Mouse (Mus musculus) CH12.LX (cell line): ENCODE data around the gene Nme3.

Experiments
- BHLHE40 ChIP-seq: IDR thresholded peaks from 2 replicates; pipeline ENCODE4 v1.6.1; 2011; ENCODE audit warnings: mild to moderate bottlenecking, low read depth, low read length, improper control_type of control experiment
- CTCF ChIP-seq, 2 experiments: IDR thresholded peaks in 1 of 2; conservative IDR thresholded peaks in 1 of 2; 2 replicates each; pipeline ENCODE4 v1.5.1; 2011 to 2012; ENCODE audit warnings: low read depth in 2 of 2, low read length in 2 of 2, improper control_type of control experiment in 1 of 2, inconsistent platforms in 1 of 2, mild to moderate bottlenecking in 1 of 2, moderate library complexity in 1 of 2
- EP300 ChIP-seq: IDR thresholded peaks from 2 replicates; pipeline ENCODE4 v1.6.1; 2011; ENCODE audit warnings: low read length, improper control_type of control experiment
- HCFC1 ChIP-seq: IDR thresholded peaks from 2 replicates; pipeline ENCODE4 v1.6.1; 2012; ENCODE audit warnings: low read depth, mild to moderate bottlenecking, inconsistent platforms, low read length, improper control_type of control experiment
- JUN ChIP-seq: IDR thresholded peaks from 2 replicates; pipeline ENCODE4 v1.6.1; 2011; ENCODE audit warnings: low read depth, mild to moderate bottlenecking, low read length, improper control_type of control experiment, moderate library complexity; ENCODE audit not compliant: insufficient read depth
- MAX ChIP-seq: IDR thresholded peaks from 2 replicates; pipeline ENCODE4 v1.6.1; 2011; ENCODE audit warnings: low read length, improper control_type of control experiment
- MEF2A ChIP-seq: IDR thresholded peaks from 2 replicates; pipeline ENCODE4 v1.6.1; 2014; ENCODE audit warnings: low read depth, mild to moderate bottlenecking, inconsistent platforms, low read length, improper control_type of control experiment, borderline replicate concordance
- MYC ChIP-seq: IDR thresholded peaks from 2 replicates; pipeline ENCODE4 v1.6.1; 2011; ENCODE audit warnings: low read depth, mild to moderate bottlenecking, improper control_type of control experiment, low read length
- NELFE ChIP-seq: IDR thresholded peaks from 2 replicates; pipeline ENCODE4 v1.6.1; 2011; ENCODE audit warnings: low read depth, low read length, improper control_type of control experiment
- POLR2A ChIP-seq: IDR thresholded peaks from 2 replicates; pipeline ENCODE4 v1.6.1; 2011; ENCODE audit warnings: low read depth, mild to moderate bottlenecking, improper control_type of control experiment, low read length
- POLR2AphosphoS2 ChIP-seq: IDR thresholded peaks from 2 replicates; pipeline ENCODE4 v1.6.1; 2011; ENCODE audit warnings: low read depth, low read length, improper control_type of control experiment
- RAD21 ChIP-seq: IDR thresholded peaks from 2 replicates; pipeline ENCODE4 v1.6.1; 2011; ENCODE audit warnings: low read depth, mild to moderate bottlenecking, low read length, improper control_type of control experiment, moderate library complexity
- RCOR1 ChIP-seq: conservative IDR thresholded peaks from 2 replicates; pipeline ENCODE4 v1.6.1; 2012; ENCODE audit warnings: low read depth, mild to moderate bottlenecking, inconsistent platforms, low read length, improper control_type of control experiment
- USF1 ChIP-seq: IDR thresholded peaks from 2 replicates; pipeline ENCODE4 v1.6.1; 2014; ENCODE audit warnings: low read depth, mild to moderate bottlenecking, inconsistent platforms, low read length, improper control_type of control experiment

DNA sequence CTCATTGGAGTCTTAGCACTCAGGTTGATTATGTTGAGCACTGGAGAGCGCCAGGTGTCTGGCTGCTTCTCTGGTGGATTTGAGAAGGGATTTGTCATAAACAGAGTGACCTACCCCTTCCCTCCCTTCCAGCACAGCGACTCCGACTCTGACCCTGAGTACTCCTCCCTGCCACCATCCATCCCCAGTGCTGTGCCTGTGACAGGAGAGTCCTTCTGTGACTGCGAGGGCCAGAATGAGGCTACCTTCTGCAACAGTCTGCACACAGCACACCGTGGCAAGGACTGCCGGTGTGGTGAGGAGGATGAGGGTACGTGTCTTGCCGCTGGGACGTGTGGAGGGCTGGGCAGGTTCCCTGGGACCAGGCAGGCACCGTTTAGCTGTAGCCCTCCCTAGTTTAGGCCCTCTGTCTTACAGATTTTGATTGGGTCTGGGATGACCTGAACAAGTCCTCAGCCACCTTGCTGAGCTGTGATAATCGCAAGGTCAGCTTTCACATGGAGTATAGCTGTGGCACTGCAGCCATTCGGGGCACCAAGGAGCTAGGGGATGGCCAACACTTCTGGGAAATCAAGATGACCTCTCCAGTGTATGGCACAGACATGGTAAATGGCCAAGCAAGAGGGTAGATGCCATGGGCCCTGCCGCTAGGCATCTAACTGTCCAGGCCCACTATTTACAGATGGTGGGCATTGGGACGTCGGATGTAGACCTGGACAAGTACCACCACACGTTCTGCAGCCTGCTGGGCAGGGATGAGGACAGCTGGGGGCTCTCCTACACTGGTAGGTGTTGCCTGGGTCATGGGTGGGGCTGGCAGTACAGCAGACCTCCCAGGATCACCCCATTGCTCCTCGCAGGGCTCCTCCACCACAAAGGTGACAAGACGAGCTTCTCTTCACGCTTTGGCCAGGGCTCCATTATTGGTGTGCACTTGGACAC lies 5.9 kb upstream of the Nme3 start:
- TF ChIP-seq MAX: no peak
- TF ChIP-seq EP300: no peak
- no peak for TF ChIP-seq USF1
- no peak; the same call in 1 of the 2 replicates for TF ChIP-seq POLR2A
- TF ChIP-seq JUN: no peak
- TF ChIP-seq HCFC1: no peak
- TF ChIP-seq CTCF (conservative IDR thresholded peaks at IDR 0.05 in 1 of 2, IDR thresholded peaks at IDR 0.05 in 1 of 2; ENCODE audit: low read depth in 2 of 2, low read length in 2 of 2): no peak
- no peak for TF ChIP-seq MYC
- no peak for TF ChIP-seq RCOR1
- no peak for TF ChIP-seq RAD21
- no peak for TF ChIP-seq NELFE
- no peak for TF ChIP-seq BHLHE40
- peak; percentile 8; the same call in 1 of the 2 replicates for TF ChIP-seq POLR2AphosphoS2
- TF ChIP-seq MEF2A: no peak
